Mouse (Mus musculus) bone marrow, adult 2 months (tissue): ENCODE data around the gene Sox4. TPM values are rescaled to one million over a fixed set of nuclear protein-coding genes. Genes with fewer than 3 reads are reported as not detected.

Source experiments
- H3K27ac ChIP-seq: fragments of 200-500 bp; 2 replicates; pipeline ENCODE4 v1.5.1; 2012; ENCODE audit warnings: low read depth, mild to moderate bottlenecking, control low read depth, inconsistent platforms, low read length; ENCODE audit not compliant: control insufficient read depth, poor library complexity, insufficient read depth
- H3K4me1 ChIP-seq: fragments of 200-500 bp; 2 replicates; pipeline ENCODE4 v1.6.1; 2011; ENCODE audit warnings: low read length; ENCODE audit not compliant: control insufficient read depth, insufficient read depth
- H3K4me3 ChIP-seq: fragments of 200-500 bp; replicated peaks from 2 replicates; pipeline ENCODE3; 2011; ENCODE audit warnings: mild to moderate bottlenecking, low read depth, low read length, control low read depth; ENCODE audit not compliant: control insufficient read depth
- CTCF ChIP-seq: fragments of 200-500 bp; IDR thresholded peaks from 2 replicates; pipeline ENCODE4 v1.5.1; 2011; ENCODE audit warnings: low read length, control low read depth; ENCODE audit not compliant: control insufficient read depth, insufficient read depth
- POLR2A ChIP-seq: fragments of 200-500 bp; IDR thresholded peaks from 2 replicates; pipeline ENCODE4 v1.6.1; 2011; ENCODE audit warnings: low read depth, mild to moderate bottlenecking, control low read depth, low read length, borderline replicate concordance; ENCODE audit not compliant: control insufficient read depth
- WGBS: fragments of 180-500 bp; shearing (Covaris S2); methylation state at CpG from one replicate; pipeline ENCODE4 v1.1.7; 2018; 5-methylcytosine and 5-hydroxymethylcytosine counted together
- polyA plus RNA-seq: library from polyadenylated mRNA; stranded (reverse); fragments of >200 nt; gene quantifications from 2 replicates; pipeline ENCODE4 v1.2.4, GENCODE M21; 2011; ENCODE audit warnings: low replicate concordance; ENCODE audit not compliant: missing spikeins, insufficient read depth, insufficient read length

Gene Sox4
- polyA plus RNA-seq, 1 experiment, result 13.8 TPM

GRCm38 (mm10) chr13:28933375-28933774 is 20.1 kb downstream of the Sox4 start:
- TF ChIP-seq CTCF (no peak), POLR2A (no peak)
- no peaks in the 10 kb centered on the region for H3K4me1 ChIP-seq
- H3K4me3 ChIP-seq, result no peak overlapping the region
- no peak overlapping the region for H3K27ac ChIP-seq
- 88% methylated on average over 8 of the region's 8 CpGs for WGBS

GRCm38 (mm10) chr13:28931776-28932175 is 21.7 kb downstream of the Sox4 start:
- no peak for TF ChIP-seq POLR2A
- TF ChIP-seq CTCF, result no peak
- Histone ChIP-seq H3K4me1 (no peaks in the 10 kb centered on the region), H3K4me3 (no peak overlapping the region), H3K27ac (no peak overlapping the region)
- 52% methylated on average over 3 of the region's 3 CpGs for WGBS

- H3K4me3 ChIP-seq, result no peak overlapping the region
- H3K27ac ChIP-seq, result no peak overlapping the region
- WGBS, result 77% methylated on average over 3 of the region's 3 CpGs
- TF ChIP-seq CTCF, result no peak
- no peak for TF ChIP-seq POLR2A
- H3K4me1 ChIP-seq, result no peaks in the 10 kb centered on the region
Observed at GRCm38 (mm10) chr13:28931266-28931665, 22.2 kb downstream of the Sox4 start.

GRCm38 (mm10) chr13:28930364-28930763 is 23.1 kb downstream of the Sox4 start:
- no peak for TF ChIP-seq POLR2A
- no peak for TF ChIP-seq CTCF
- Histone ChIP-seq H3K4me1 (no peaks in the 10 kb centered on the region), H3K27ac (no peak overlapping the region), H3K4me3 (no peak overlapping the region)
- 15% methylated on average over 4 of the region's 4 CpGs for WGBS

- TF ChIP-seq POLR2A (no peak), CTCF (no peak)
- WGBS, result 64% methylated on average over 3 of the region's 3 CpGs
- H3K4me3 ChIP-seq, result no peak overlapping the region
- no peak overlapping the region for H3K27ac ChIP-seq
- no peaks in the 10 kb centered on the region for H3K4me1 ChIP-seq
Observed at GRCm38 (mm10) chr13:28929936-28930335, 23.6 kb downstream of the Sox4 start.

- WGBS, result 75% methylated on average over 3 of the region's 3 CpGs
Observed at GRCm38 (mm10) chr13:28923136-28923535, 30.4 kb downstream of the Sox4 start.

GRCm38 (mm10) chr13:28917379-28918250 is 35.9 kb downstream of the Sox4 start:
- H3K4me1 ChIP-seq, result no peaks in the 10 kb centered on the region
- no peak overlapping the region for H3K27ac ChIP-seq
- TF ChIP-seq POLR2A (no peak), CTCF (no peak)
- 79% methylated on average over 10 of the region's 10 CpGs for WGBS
- H3K4me3 ChIP-seq, result no peak overlapping the region

More at GRCm38 (mm10) chr13:28923136-28923535, 30.4 kb downstream of the Sox4 start:
- Histone ChIP-seq H3K4me1 (no peaks in the 10 kb centered on the region), H3K27ac (no peak overlapping the region), H3K4me3 (no peak overlapping the region)
- no peak for TF ChIP-seq CTCF

GRCm38 (mm10) chr13:28913656-28914055 is 39.9 kb downstream of the Sox4 start:
- H3K4me1 ChIP-seq, result no peaks in the 10 kb centered on the region
- WGBS, result 82% methylated on average over 6 of the region's 6 CpGs
- no peak overlapping the region for H3K27ac ChIP-seq
- TF ChIP-seq CTCF, result no peak
- no peak for TF ChIP-seq POLR2A
- H3K4me3 ChIP-seq, result no peak overlapping the region
